Mouse (Mus musculus): ENCODE measurements around the gene Zfp189. TPM values are rescaled to one million over a fixed set of nuclear protein-coding genes. Genes with fewer than 3 reads are reported as not detected.

Gene Zfp189
- polyA plus RNA-seq, 1 experiment from 2014 or later, result 5.9 TPM

GRCm38 (mm10) chr4:49539665-49540064 lies 18.7 kb downstream of the Zfp189 start:
- WGBS, result 22% methylated on average over 6 of the region's 6 CpGs
- H3K9me3 ChIP-seq, result no peaks in the 10 kb centered on the region
- no peak overlapping the region for H3K4me3 ChIP-seq
- no peaks in the 10 kb centered on the region for H3K36me3 ChIP-seq
- H3K4me1 ChIP-seq, result peaks cover 15% of the 10 kb centered on the region
- no peak overlapping the region for H3K4me2 ChIP-seq
- no peak overlapping the region for H3K9ac ChIP-seq
- H3K27me3 ChIP-seq (replicated peaks), result no peaks in the 10 kb centered on the region
- ATAC-seq (ENCODE audit: extremely low read depth, insufficient number of reproducible peaks, low FRiP score, low TSS enrichment), result peak; percentile 25; the same call in 1 of the 2 replicates
- peak overlapping the region; percentile 5; the same call in 1 of the 2 replicates for H3K27ac ChIP-seq (replicated peaks)

DNA sequence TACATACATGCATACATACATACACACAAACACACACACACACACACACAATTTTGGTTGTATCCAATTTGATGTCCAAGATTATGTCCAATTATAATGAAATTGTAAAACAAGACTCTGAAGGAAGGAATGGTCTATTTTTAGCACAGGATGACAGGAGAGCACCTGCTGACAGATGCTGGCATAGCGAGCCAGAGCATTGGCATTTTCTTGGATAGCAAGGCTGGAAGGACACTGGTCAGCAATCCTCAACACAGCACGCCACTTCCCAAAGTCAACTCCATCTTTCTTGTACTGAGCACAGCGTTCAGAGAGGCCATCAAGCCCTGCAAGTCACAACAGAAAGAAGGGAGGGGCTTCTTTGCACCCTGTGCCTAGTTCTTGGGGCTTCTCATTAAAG lies 20.0 kb downstream of the Zfp189 start:
- Histone ChIP-seq H3K27ac (replicated peaks) (no peak overlapping the region), H3K9ac (no peak overlapping the region), H3K27me3 (replicated peaks) (no peaks in the 10 kb centered on the region), H3K4me2 (no peak overlapping the region), H3K9me3 (no peaks in the 10 kb centered on the region), H3K4me3 (no peak overlapping the region), H3K4me1 (peaks cover 15% of the 10 kb centered on the region), H3K36me3 (no peaks in the 10 kb centered on the region)
- WGBS, result 37% methylated on average over 3 of the region's 3 CpGs
- ATAC-seq (ENCODE audit: extremely low read depth, insufficient number of reproducible peaks, low FRiP score, low TSS enrichment), result no peak

GRCm38 (mm10) chr4:49546026-49546425 lies 25.1 kb downstream of the Zfp189 start:
- no peaks in the 10 kb centered on the region for H3K27me3 ChIP-seq (replicated peaks)
- ATAC-seq (ENCODE audit: extremely low read depth, insufficient number of reproducible peaks, low FRiP score, low TSS enrichment), result no peak
- H3K4me3 ChIP-seq, result no peak overlapping the region
- peaks cover 4% of the 10 kb centered on the region for H3K4me1 ChIP-seq
- H3K9me3 ChIP-seq, result no peaks in the 10 kb centered on the region
- H3K27ac ChIP-seq (replicated peaks), result no peak overlapping the region
- H3K4me2 ChIP-seq, result no peak overlapping the region
- H3K36me3 ChIP-seq, result no peaks in the 10 kb centered on the region
- whole genome bisulfite sequencing, result 83% methylated on average over 2 of the region's 2 CpGs
- no peak overlapping the region for H3K9ac ChIP-seq

DNA sequence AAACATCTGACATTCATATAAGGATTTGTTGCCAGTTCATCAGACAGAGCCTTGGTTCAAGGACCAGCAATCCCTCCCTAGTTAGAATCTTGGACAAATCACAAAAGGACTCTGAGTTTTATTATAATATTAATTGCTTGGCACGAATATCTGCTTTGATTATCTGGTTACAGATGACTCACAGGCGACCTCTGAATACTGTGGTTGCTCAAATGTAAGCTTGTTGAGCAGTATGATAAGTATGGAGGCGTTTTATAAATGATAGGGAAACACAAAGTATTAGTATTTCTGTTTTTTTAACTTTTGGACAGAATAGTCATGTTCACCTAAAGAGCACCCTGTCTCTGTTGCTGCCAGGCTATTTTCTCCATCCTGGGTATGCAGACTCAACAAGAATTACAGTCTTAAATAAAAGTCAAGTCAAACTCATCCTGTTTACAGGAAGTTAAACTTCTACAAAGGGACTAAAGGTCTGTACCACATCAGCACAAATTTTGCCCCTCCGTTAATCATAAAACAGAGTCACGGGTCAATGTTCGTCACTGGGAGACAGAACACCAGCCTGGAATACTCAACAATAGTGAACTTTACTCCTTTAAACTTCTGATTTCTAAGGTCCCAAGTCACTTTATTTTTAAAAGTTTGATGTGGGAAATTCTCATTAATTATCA lies 26.0 kb downstream of the Zfp189 start:
- H3K9ac ChIP-seq, result no peak overlapping the region
- no peaks in the 10 kb centered on the region for H3K9me3 ChIP-seq
- no peak overlapping the region for H3K27ac ChIP-seq (replicated peaks)
- no peaks in the 10 kb centered on the region for H3K4me1 ChIP-seq
- no peak overlapping the region for H3K4me3 ChIP-seq
- H3K36me3 ChIP-seq, result no peaks in the 10 kb centered on the region
- WGBS, result 63% methylated on average over 6 of the region's 6 CpGs
- H3K4me2 ChIP-seq, result no peak overlapping the region
- no peaks in the 10 kb centered on the region for H3K27me3 ChIP-seq (replicated peaks)
- no peak for ATAC-seq (ENCODE audit: extremely low read depth, insufficient number of reproducible peaks, low FRiP score, low TSS enrichment)

GRCm38 (mm10) chr4:49547544-49548219 lies 26.7 kb downstream of the Zfp189 start:
- Histone ChIP-seq H3K4me1 (no peaks in the 10 kb centered on the region), H3K9ac (no peak overlapping the region), H3K27me3 (replicated peaks) (no peaks in the 10 kb centered on the region), H3K4me3 (no peak overlapping the region), H3K4me2 (no peak overlapping the region), H3K36me3 (no peaks in the 10 kb centered on the region), H3K9me3 (no peaks in the 10 kb centered on the region), H3K27ac (replicated peaks) (no peak overlapping the region)
- WGBS, result 80% methylated on average over 7 of the region's 7 CpGs
- ATAC-seq (ENCODE audit: extremely low read depth, insufficient number of reproducible peaks, low FRiP score, low TSS enrichment), result no peak

- no peaks in the 10 kb centered on the region for H3K27me3 ChIP-seq (replicated peaks)
- ATAC-seq (ENCODE audit: extremely low read depth, insufficient number of reproducible peaks, low FRiP score, low TSS enrichment), result no peak
- H3K4me3 ChIP-seq, result no peak within 1 kb of the TSS
- WGBS, result 36% methylated on average over 3 of the region's 3 CpGs
- H3K4me1 ChIP-seq, result no peaks in the 10 kb centered on the region
- no peak within 1 kb of the TSS for H3K9ac ChIP-seq
- no peak within 1 kb of the TSS for H3K27ac ChIP-seq (replicated peaks)
- no peaks in the 10 kb centered on the region for H3K36me3 ChIP-seq
- H3K4me2 ChIP-seq, result no peak within 1 kb of the TSS
- H3K9me3 ChIP-seq, result no peaks in the 10 kb centered on the region
Observed at GRCm38 (mm10) chr4:49549383-49549782, 28.4 kb downstream of the Zfp189 start, which contains the start of gene Aldob. TSS of gene Aldob (minus strand) at chr4:49549546.

DNA sequence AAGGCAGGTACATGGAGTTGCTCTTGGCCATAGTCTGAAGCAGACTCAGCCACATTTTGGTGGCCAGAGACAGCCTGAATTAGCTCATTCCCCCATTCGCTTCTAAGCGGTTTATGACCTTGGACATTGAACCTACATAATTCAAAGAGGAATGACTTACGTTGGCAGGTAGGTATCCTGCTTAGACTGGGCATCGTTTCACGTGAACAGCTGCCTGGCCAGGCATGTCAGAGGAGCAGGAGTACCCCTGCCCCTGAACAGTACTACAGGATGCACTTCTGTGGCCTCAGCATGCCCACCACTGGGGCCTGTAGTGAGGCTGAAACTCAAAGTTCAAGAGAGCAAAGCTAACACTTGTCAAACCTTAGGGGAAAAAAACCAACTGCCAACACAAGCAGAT lies 32.4 kb downstream of the Zfp189 start:
- no peak overlapping the region for H3K27ac ChIP-seq (replicated peaks)
- H3K4me3 ChIP-seq, result no peak overlapping the region
- H3K36me3 ChIP-seq, result no peaks in the 10 kb centered on the region
- no peaks in the 10 kb centered on the region for H3K27me3 ChIP-seq (replicated peaks)
- no peak overlapping the region for H3K4me2 ChIP-seq
- WGBS, result 77% methylated on average over 5 of the region's 5 CpGs
- no peak for ATAC-seq (ENCODE audit: extremely low read depth, insufficient number of reproducible peaks, low FRiP score, low TSS enrichment)
- H3K4me1 ChIP-seq, result no peaks in the 10 kb centered on the region
- no peaks in the 10 kb centered on the region for H3K9me3 ChIP-seq
- H3K9ac ChIP-seq, result no peak overlapping the region

DNA sequence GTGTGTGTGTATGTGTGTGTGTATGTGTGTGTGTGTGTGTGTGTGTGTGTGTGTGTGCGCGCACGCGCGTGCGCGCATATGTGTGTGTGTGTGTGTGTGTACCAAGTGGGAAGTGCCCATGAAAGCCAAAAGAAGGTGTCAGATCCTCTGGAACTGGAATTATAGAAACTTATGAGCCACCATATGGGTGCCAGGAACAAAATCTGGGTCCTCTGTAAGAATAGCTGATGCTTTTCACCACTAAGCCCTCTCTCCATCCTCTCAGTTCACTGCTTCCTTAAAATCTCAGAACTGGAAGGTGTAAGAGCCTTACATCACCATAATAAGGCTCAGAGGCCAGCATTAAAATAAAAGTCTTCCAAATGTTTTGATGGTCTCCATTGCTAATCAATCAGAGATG lies 36.4 kb downstream of the Zfp189 start:
- Histone ChIP-seq H3K4me1 (no peaks in the 10 kb centered on the region), H3K9ac (no peak overlapping the region), H3K36me3 (no peaks in the 10 kb centered on the region), H3K27ac (replicated peaks) (no peak overlapping the region), H3K4me2 (no peak overlapping the region), H3K27me3 (replicated peaks) (no peaks in the 10 kb centered on the region), H3K4me3 (no peak overlapping the region), H3K9me3 (no peaks in the 10 kb centered on the region)
- no peak for ATAC-seq (ENCODE audit: extremely low read depth, insufficient number of reproducible peaks, low FRiP score, low TSS enrichment)
- WGBS, result 100% methylated on average over 6 of the region's 7 CpGs

GRCm38 (mm10) chr4:49558181-49558580 lies 37.2 kb downstream of the Zfp189 start:
- H3K27me3 ChIP-seq (replicated peaks), result no peaks in the 10 kb centered on the region
- H3K4me2 ChIP-seq, result no peak overlapping the region
- H3K9ac ChIP-seq, result no peak overlapping the region
- H3K4me3 ChIP-seq, result no peak overlapping the region
- H3K4me1 ChIP-seq, result no peaks in the 10 kb centered on the region
- H3K36me3 ChIP-seq, result no peaks in the 10 kb centered on the region
- H3K9me3 ChIP-seq, result no peaks in the 10 kb centered on the region
- no peak for ATAC-seq (ENCODE audit: extremely low read depth, insufficient number of reproducible peaks, low FRiP score, low TSS enrichment)
- no peak overlapping the region for H3K27ac ChIP-seq (replicated peaks)
- WGBS, result 42% methylated on average over 2 of the region's 2 CpGs

GRCm38 (mm10) chr4:49559915-49560772 lies 39.2 kb downstream of the Zfp189 start:
- Histone ChIP-seq H3K9ac (no peak overlapping the region), H3K4me3 (no peak overlapping the region), H3K4me2 (no peak overlapping the region), H3K27ac (replicated peaks) (no peak overlapping the region), H3K27me3 (replicated peaks) (no peaks in the 10 kb centered on the region), H3K36me3 (no peaks in the 10 kb centered on the region), H3K4me1 (no peaks in the 10 kb centered on the region), H3K9me3 (no peaks in the 10 kb centered on the region)
- no peak for ATAC-seq (ENCODE audit: extremely low read depth, insufficient number of reproducible peaks, low FRiP score, low TSS enrichment)
- 62% methylated on average over 20 of the region's 20 CpGs for WGBS

DNA sequence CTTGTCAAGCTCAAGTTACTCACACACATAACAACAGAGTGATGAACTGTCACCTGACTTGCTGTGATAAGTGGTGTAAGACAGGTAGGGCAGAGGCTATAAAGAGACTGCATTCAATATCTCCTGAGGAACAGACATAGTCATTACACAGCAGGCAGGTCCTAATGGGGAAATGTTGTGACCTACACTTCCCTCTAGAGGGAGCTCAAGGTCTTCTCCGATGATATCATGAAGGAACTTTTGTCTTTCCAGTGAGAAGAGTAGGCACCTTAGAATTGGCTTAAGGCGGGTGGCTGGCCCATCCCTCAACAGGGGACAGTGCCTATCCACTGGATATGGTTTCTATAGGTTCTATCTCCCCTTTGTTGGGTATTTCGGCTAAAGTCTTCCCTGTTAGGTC lies 46.6 kb downstream of the Zfp189 start:
- no peak overlapping the region for H3K4me2 ChIP-seq
- WGBS, result 15% methylated on average over 3 of the region's 3 CpGs
- no peaks in the 10 kb centered on the region for H3K36me3 ChIP-seq
- H3K4me1 ChIP-seq, result no peaks in the 10 kb centered on the region
- ATAC-seq (ENCODE audit: extremely low read depth, insufficient number of reproducible peaks, low FRiP score, low TSS enrichment), result no peak
- no peak overlapping the region for H3K4me3 ChIP-seq
- no peak overlapping the region for H3K27ac ChIP-seq (replicated peaks)
- H3K9me3 ChIP-seq, result no peaks in the 10 kb centered on the region
- H3K9ac ChIP-seq, result no peak overlapping the region
- no peaks in the 10 kb centered on the region for H3K27me3 ChIP-seq (replicated peaks)

All from heart, embryonic 13.5 days (tissue).